Comparison of ENCODE assay signal across 25 mouse cellular contexts in genomic region chr11:69703814-69704612, GRCm38 (mm10). TPM values are rescaled to one million over a fixed set of nuclear protein-coding genes. Genes with fewer than 3 reads are reported as not detected.
A peak's percentile ranks its signal among the peaks of the same experiment; 100 is the strongest.
DNase-seq lines count a peak whose midpoint lies in the region; ATAC-seq and TF ChIP-seq lines count a peak whose summit lies in the region.
"Had no signal": no experiment of that assay in that cellular context is flagged by ENCODE, and none has a peak within 500 bp of the region (broad histone marks: within the 10 kb centered on the region; RNA-seq: fewer than 3 reads in every experiment).

No protein-coding gene starts in this region.

- H3K36me3 ChIP-seq in midbrain, embryonic 11.5 days (ENCODE audit: control insufficient read depth, insufficient read depth, low read length), result no peaks in the 10 kb centered on the region
- H3K36me3 ChIP-seq in midbrain, postnatal 0 days (ENCODE audit: insufficient read depth, low read length), result no peaks in the 10 kb centered on the region
- H3K36me3 ChIP-seq: embryonic facial prominence, embryonic 13.5 days; forebrain, embryonic 12.5 days; forebrain, embryonic 15.5 days; G1E; heart, embryonic 12.5 days; heart, embryonic 15.5 days; hindbrain, embryonic 10.5 days; hindbrain, embryonic 13.5 days had no signal

- peak; percentile 26 for DNase-seq in cerebellum, adult 9-10 months
- peak; percentile 45 for DNase-seq in midbrain, embryonic 11.5 days (ENCODE audit: low spot score, missing footprints)
- no peak for DNase-seq in midbrain, postnatal 0 days (ENCODE audit: low spot score)
- peak; percentile 99 for DNase-seq in R1 (ENCODE audit: low read depth, low spot score)
- no peak for DNase-seq in layer of hippocampus, adult 2 months (ENCODE audit: low spot score in 2 of 2)
- DNase-seq: adrenal gland, postnatal 10 days; cerebellum, adult 11-12 months; cerebellum, adult 8-10 months; gastrocnemius, postnatal 25 days; heart, postnatal 10 days; heart, postnatal 36 days; kidney, adult 18-20 months had no signal

- no peak overlapping the region for H3K4me2 ChIP-seq in midbrain, embryonic 11.5 days
- H3K4me2 ChIP-seq in midbrain, postnatal 0 days (ENCODE audit: low read depth, low read length, poor library complexity, severe bottlenecking), result no peak overlapping the region
- H3K4me2 ChIP-seq: embryonic facial prominence, embryonic 13.5 days; forebrain, embryonic 12.5 days; forebrain, embryonic 15.5 days; heart, embryonic 12.5 days; heart, embryonic 15.5 days; hindbrain, embryonic 13.5 days had no signal

- no peaks in the 10 kb centered on the region for H3K9me3 ChIP-seq in midbrain, embryonic 11.5 days (ENCODE audit: control insufficient read depth, low read length)
- H3K9me3 ChIP-seq in midbrain, postnatal 0 days (ENCODE audit: low read length), result no peaks in the 10 kb centered on the region
- H3K9me3 ChIP-seq: embryonic facial prominence, embryonic 13.5 days; forebrain, embryonic 12.5 days; forebrain, embryonic 15.5 days; G1E; heart, embryonic 12.5 days; heart, embryonic 15.5 days; hindbrain, embryonic 10.5 days; hindbrain, embryonic 13.5 days had no signal

- no peak overlapping the region for H3K4me3 ChIP-seq in midbrain, embryonic 11.5 days (ENCODE audit: low read depth, low read length)
- no peak overlapping the region for H3K4me3 ChIP-seq in midbrain, postnatal 0 days (ENCODE audit: low read depth, low read length)
- no peak overlapping the region for H3K4me3 ChIP-seq in layer of hippocampus, adult 2 months
- H3K4me3 ChIP-seq: embryonic facial prominence, embryonic 13.5 days; erythroblast, embryonic 14.5 days; forebrain, embryonic 12.5 days; forebrain, embryonic 15.5 days; heart, embryonic 12.5 days; heart, embryonic 15.5 days; hindbrain, embryonic 10.5 days; hindbrain, embryonic 13.5 days had no signal

- no peak for TF ChIP-seq CTCF in midbrain, postnatal 0 days (IDR thresholded peaks at IDR 0.05)
- TF ChIP-seq CTCF in layer of hippocampus, adult 2 months (conservative IDR thresholded peaks at IDR 0.05), result no peak

- no peak overlapping the region for H3K9ac ChIP-seq in midbrain, embryonic 11.5 days (ENCODE audit: low read length)
- H3K9ac ChIP-seq in midbrain, postnatal 0 days (replicated peaks; ENCODE audit: low read length, poor library complexity, severe bottlenecking), result no peak overlapping the region
- H3K9ac ChIP-seq: embryonic facial prominence, embryonic 13.5 days; forebrain, embryonic 12.5 days; forebrain, embryonic 15.5 days; heart, embryonic 12.5 days; heart, embryonic 15.5 days; hindbrain, embryonic 13.5 days had no signal

- no peaks in the 10 kb centered on the region for H3K4me1 ChIP-seq in midbrain, embryonic 11.5 days (ENCODE audit: control insufficient read depth, insufficient read depth, low read length)
- no peaks in the 10 kb centered on the region for H3K4me1 ChIP-seq in midbrain, postnatal 0 days (ENCODE audit: insufficient read depth, low read length)
- H3K4me1 ChIP-seq: forebrain, embryonic 12.5 days; hindbrain, embryonic 13.5 days had no signal

- H3K27ac ChIP-seq in midbrain, embryonic 11.5 days (ENCODE audit: low read depth, low read length), result no peak overlapping the region
- no peak overlapping the region for H3K27ac ChIP-seq in midbrain, postnatal 0 days (ENCODE audit: low read depth, low read length)
- no peak overlapping the region for H3K27ac ChIP-seq in layer of hippocampus, adult 2 months
- H3K27ac ChIP-seq: embryonic facial prominence, embryonic 13.5 days; forebrain, embryonic 12.5 days; forebrain, embryonic 15.5 days; heart, embryonic 15.5 days; hindbrain, embryonic 10.5 days; hindbrain, embryonic 13.5 days had no signal

- H3K27me3 ChIP-seq in midbrain, embryonic 11.5 days (ENCODE audit: control insufficient read depth, insufficient read depth, low read length), result no peaks in the 10 kb centered on the region
- no peaks in the 10 kb centered on the region for H3K27me3 ChIP-seq in midbrain, postnatal 0 days (ENCODE audit: insufficient read depth, low read length)
- H3K27me3 ChIP-seq: embryonic facial prominence, embryonic 13.5 days; forebrain, embryonic 12.5 days; forebrain, embryonic 15.5 days; heart, embryonic 12.5 days; heart, embryonic 15.5 days had no signal

- WGBS in midbrain, embryonic 11.5 days, result 73% methylated on average over 8 of the region's 8 CpGs
- 72% methylated on average over 8 of the region's 8 CpGs for WGBS in midbrain, postnatal 0 days

- ATAC-seq in cerebellum, adult (ENCODE audit: insufficient number of reproducible peaks, low FRiP score, low TSS enrichment), result no peak
- no peak for ATAC-seq in midbrain, embryonic 11.5 days (ENCODE audit: low FRiP score)
- no peak for ATAC-seq in midbrain, postnatal 0 days (ENCODE audit: low FRiP score)
- no peak for ATAC-seq in megakaryocyte, adult 5-6 weeks (ENCODE audit: poor library complexity, severe bottlenecking)
- ATAC-seq: forebrain, embryonic 15.5 days; hindbrain, embryonic 16.5 days; intestine, embryonic 16.5 days had no signal

RNA-seq across cellular contexts. Expression of gene Tnfsfm13, which starts 8.1 kb away (rescaled TPM):
- 0.78 and 1.6 TPM in 2 replicates for polyA plus RNA-seq in midbrain, embryonic 11.5 days (2014; fragmentation: Nextera tagmentation; extraction: Ambion mirVana)
- total RNA-seq in midbrain, postnatal 0 days (2014; rRNA removed), result 1.3 and 1.8 TPM in 2 replicates
- polyA plus RNA-seq in midbrain, postnatal 0 days (2015; fragmentation: Nextera tagmentation; extraction: Ambion mirVana), result 1.2 and 1.9 TPM in 2 replicates
- total RNA-seq in megakaryocyte, adult 5-6 weeks (2015), result 11.6 and 13.6 TPM in 2 replicates
- 8.5 and 12.2 TPM in 2 replicates for total RNA-seq in megakaryocyte, adult 5-6 weeks (2017)
- total RNA-seq in layer of hippocampus, adult 2 months (2021), result 1 to 10 TPM; 1.6 to 2.2 TPM
- total RNA-seq: G1E had no signal
- polyA plus RNA-seq: erythroblast, embryonic 14.5 days; G1E had no signal

RNA-seq across cellular contexts. Expression of gene Tnfsf12, which starts 8.4 kb away (rescaled TPM):
- 2.0 and 2.8 TPM in 2 replicates for polyA plus RNA-seq in midbrain, embryonic 11.5 days (2014; fragmentation: Nextera tagmentation; extraction: Ambion mirVana)
- total RNA-seq in midbrain, postnatal 0 days (2014; rRNA removed), result 4.7 and 6.2 TPM in 2 replicates
- 4.3 and 4.5 TPM in 2 replicates for polyA plus RNA-seq in midbrain, postnatal 0 days (2015; fragmentation: Nextera tagmentation; extraction: Ambion mirVana)
- 25.5 and 25.9 TPM in 2 replicates for total RNA-seq in megakaryocyte, adult 5-6 weeks (2015)
- total RNA-seq in megakaryocyte, adult 5-6 weeks (2017), result 3.2 and 4.9 TPM in 2 replicates
- 1 to 10 TPM; 8.9 to 9.6 TPM for total RNA-seq in layer of hippocampus, adult 2 months (2021)
- total RNA-seq: G1E had no signal
- polyA plus RNA-seq: G1E had no signal

RNA-seq across cellular contexts. Expression of gene Tnfsf13, which starts 18.4 kb away (rescaled TPM):
- not detected in 2 replicates for polyA plus RNA-seq in midbrain, embryonic 11.5 days (2014; fragmentation: Nextera tagmentation; extraction: Ambion mirVana)
- 0.27 and 0.57 TPM in 2 replicates for total RNA-seq in midbrain, postnatal 0 days (2014; rRNA removed)
- 0.96 and 1.1 TPM in 2 replicates for polyA plus RNA-seq in midbrain, postnatal 0 days (2015; fragmentation: Nextera tagmentation; extraction: Ambion mirVana)
- 37.7 and 47.2 TPM in 2 replicates for total RNA-seq in megakaryocyte, adult 5-6 weeks (2015)
- total RNA-seq in megakaryocyte, adult 5-6 weeks (2017), result 74.3 and 78.9 TPM in 2 replicates
- total RNA-seq in layer of hippocampus, adult 2 months (2021), result 1 to 10 TPM; 2.1 to 2.5 TPM
- total RNA-seq: G1E had no signal
- polyA plus RNA-seq: erythroblast, embryonic 14.5 days; G1E had no signal

RNA-seq across cellular contexts. Expression of gene Senp3, which starts 22.1 kb away (rescaled TPM):
- polyA plus RNA-seq in midbrain, embryonic 11.5 days (2014; fragmentation: Nextera tagmentation; extraction: Ambion mirVana), result 80.6 and 90.8 TPM in 2 replicates
- 81.7 and 89.2 TPM in 2 replicates for total RNA-seq in midbrain, postnatal 0 days (2014; rRNA removed)
- polyA plus RNA-seq in midbrain, postnatal 0 days (2015; fragmentation: Nextera tagmentation; extraction: Ambion mirVana), result 70.3 and 74.0 TPM in 2 replicates
- 94.3 and 104 TPM in 2 replicates for total RNA-seq in megakaryocyte, adult 5-6 weeks (2015)
- 68.9 and 80.8 TPM in 2 replicates for total RNA-seq in megakaryocyte, adult 5-6 weeks (2017)
- 100 to 1,000 TPM; 108 to 132 TPM for total RNA-seq in layer of hippocampus, adult 2 months (2021)

RNA-seq across cellular contexts. Expression of gene Eif4a1, which starts 31.8 kb away (rescaled TPM):
- polyA plus RNA-seq in midbrain, embryonic 11.5 days (2014; fragmentation: Nextera tagmentation; extraction: Ambion mirVana), result 877 and 900 TPM in 2 replicates
- total RNA-seq in midbrain, postnatal 0 days (2014; rRNA removed), result 767 and 793 TPM in 2 replicates
- 501 and 502 TPM in 2 replicates for polyA plus RNA-seq in midbrain, postnatal 0 days (2015; fragmentation: Nextera tagmentation; extraction: Ambion mirVana)
- 457 and 494 TPM in 2 replicates for total RNA-seq in megakaryocyte, adult 5-6 weeks (2015)
- total RNA-seq in megakaryocyte, adult 5-6 weeks (2017), result 511 and 523 TPM in 2 replicates
- total RNA-seq in layer of hippocampus, adult 2 months (2021), result 100 to 1,000 TPM; 342 to 344 TPM

Comparison
In these comparisons a context has a peak if more than half of its experiments do, and no peak if none do; other contexts are left out.
1. DNase-seq: peak in cerebellum, adult 9-10 months (single experiment), midbrain, embryonic 11.5 days (single experiment) and R1 (single experiment); none in midbrain, postnatal 0 days (single experiment) and layer of hippocampus, adult 2 months (0 of 2).
2. RNA of gene Tnfsf13, which starts 18.4 kb away (total RNA-seq): 37.7 to 78.9 TPM in megakaryocyte, adult 5-6 weeks; 2.1 to 2.5 TPM in layer of hippocampus, adult 2 months and 0.27 to 0.57 TPM in midbrain, postnatal 0 days; every median in the first group is over 10 times any median in the second.